Mouse (Mus musculus) liver, postnatal 0 days (tissue): ENCODE data around the gene Dnajc28.

Experiments used
- CTCF ChIP-seq: sonication (generic); IDR thresholded peaks from 2 replicates; pipeline ENCODE4 v1.5.1; 2016; ENCODE audit warnings: antibody characterized with exemption, low read depth
- EP300 ChIP-seq: IDR thresholded peaks from 2 replicates; pipeline ENCODE4 v1.6.1; 2016; ENCODE audit warnings: antibody characterized with exemption, low read depth, mild to moderate bottlenecking

DNA sequence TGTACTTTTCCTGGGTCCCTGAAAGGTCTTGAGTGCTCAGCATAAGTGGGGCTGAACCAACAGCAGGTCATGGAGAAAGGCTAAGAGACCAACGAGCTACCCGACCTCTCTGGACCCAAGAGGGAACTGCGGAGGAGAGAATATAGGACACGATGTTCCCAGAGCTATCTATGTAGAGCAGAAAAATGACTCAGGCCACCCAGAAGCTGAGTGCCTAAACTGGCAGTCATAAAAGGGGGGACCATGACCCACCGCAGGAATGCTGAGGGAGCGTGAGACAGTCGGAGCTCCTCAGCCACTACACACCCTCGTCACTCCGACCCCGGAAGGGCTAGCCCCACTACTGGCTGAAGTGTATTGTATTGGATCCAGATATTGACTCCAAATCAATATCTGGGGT is 49.9 kb downstream of the Dnajc28 start:
- TF ChIP-seq CTCF = no peak
- TF ChIP-seq EP300 = no peak
